Mouse (Mus musculus): ENCODE data around the gene Vrtn.
A peak's percentile ranks its signal among the peaks of the same experiment; 100 is the strongest.

Gene Vrtn

DNA sequence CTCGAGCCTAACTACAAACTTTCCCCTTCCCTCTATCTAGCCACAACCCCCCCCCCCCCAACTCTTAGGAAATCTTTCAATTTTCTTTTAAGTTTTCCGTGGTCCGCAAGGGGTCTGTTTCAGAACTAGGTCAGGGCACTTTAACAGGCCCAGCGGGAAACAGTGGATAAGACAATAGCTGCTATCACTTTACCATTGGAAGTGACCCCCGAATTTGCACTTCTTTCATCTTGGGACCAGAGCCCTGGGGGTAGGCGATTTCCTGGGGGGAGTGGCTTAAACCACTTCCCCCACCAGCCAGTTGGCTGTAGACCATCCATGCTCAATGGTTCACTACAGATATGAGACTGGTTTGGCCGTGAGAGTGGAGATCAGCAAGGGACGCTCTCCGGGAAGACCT lies at the start of gene Vrtn:
Gene Vrtn (plus strand): TSS at position 366 of the 400 bp plus-strand sequence.
- no peak for DNase-seq (ENCODE audit: low read depth)

DNA sequence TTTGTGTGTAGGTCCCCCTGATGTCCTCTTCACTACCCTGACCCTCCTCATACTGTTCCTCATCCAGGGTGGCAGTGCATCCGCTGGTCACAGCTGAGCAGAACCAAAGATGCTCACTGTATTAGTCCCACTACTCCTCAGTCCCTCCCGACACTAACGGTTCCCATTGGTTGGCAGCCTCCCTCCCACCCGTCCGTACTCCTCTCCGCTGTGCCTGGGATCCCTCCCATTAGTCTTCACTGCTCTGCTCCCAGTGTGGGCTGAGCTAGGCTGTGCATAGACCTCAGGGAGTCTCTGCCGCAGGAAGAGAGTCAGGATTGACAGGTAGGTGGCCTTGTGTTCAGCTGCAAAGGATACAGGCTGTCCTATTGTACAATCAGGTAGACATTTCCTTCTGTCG lies 42.5 kb upstream of the Vrtn start:
- DNase-seq (ENCODE audit: low read depth) = no peak

DNA sequence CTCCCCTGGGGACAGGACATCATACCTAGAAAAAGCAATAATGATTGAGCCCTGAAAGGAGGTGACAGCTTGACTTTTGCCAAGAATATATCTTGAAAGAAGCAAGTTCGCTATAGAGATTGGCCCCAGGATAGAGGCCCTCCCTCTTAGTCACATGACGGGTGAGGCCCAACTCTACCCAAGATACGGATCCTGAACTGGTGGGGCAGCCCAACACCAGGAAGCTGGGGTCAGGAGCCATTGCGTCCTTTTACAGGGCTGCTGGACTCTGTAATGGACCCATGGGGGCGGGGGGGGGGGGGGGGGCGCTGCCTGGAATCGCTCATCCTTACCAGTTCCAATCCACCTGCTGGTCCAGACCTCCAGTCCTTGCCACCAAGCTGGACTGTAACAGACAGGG lies 36.8 kb upstream of the Vrtn start:
- DNase-seq (ENCODE audit: low read depth) = no peak

DNA sequence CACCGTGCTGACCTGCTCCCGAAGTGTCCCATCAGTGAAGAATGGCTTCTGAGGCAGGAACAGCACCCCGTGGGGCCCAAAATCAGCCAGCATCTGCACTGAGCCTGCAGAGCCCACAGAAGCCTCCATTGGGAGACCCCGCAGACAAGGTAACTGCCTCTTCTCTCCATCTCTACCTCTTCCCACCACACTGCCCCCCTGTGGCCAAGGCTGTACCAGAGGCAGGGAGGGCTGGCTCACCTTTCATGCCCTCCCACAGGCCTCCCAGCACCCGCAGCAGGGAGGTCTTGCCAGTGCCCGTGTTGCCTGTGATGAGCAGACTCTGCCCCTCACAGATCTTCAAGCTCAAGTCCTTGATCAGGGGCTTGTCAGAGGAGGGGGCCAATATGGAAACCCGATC lies 35.0 kb upstream of the Vrtn start:
- peak; percentile 34 for DNase-seq (ENCODE audit: low read depth)

DNA sequence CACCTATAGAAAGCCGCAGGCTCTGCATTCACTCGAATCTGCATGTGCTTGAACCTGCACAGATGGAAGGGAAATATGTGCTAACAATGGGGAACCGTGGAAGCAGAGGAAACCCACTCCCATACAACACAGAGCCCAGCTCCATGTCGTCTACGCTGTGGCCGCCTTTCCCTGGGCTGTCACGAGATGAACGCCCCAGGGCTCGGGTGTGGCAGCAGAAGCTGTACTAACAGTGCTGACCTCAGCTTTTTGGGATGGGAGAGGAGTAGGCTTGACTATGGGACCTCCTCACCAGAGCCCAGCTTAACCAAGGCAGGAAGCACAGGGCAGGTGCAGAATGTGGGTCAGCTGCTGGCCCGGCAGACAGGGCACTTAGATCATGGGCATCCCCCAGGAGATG lies 29.1 kb upstream of the Vrtn start:
- no peak for DNase-seq (ENCODE audit: low read depth)

DNA sequence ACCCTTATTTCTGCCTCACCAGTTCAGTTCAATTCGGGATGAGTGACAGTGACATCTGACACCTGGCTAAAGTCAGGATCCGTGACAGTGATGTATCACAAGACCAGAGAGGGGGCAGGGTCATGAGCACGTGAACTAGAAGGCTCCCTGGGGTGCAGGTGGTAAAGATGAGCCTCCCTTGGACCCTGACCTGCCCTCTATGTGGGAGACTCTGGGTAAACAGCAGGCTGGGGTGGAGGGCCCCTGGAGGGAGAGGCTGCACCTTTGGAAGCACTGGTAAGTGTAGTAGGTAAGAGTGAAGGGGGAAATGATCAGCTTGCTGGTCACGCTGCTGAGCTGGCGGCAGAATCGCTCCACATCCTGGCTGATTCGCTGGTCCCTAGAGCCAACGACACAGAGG lies 28.3 kb upstream of the Vrtn start:
- no peak for DNase-seq (ENCODE audit: low read depth)

DNA sequence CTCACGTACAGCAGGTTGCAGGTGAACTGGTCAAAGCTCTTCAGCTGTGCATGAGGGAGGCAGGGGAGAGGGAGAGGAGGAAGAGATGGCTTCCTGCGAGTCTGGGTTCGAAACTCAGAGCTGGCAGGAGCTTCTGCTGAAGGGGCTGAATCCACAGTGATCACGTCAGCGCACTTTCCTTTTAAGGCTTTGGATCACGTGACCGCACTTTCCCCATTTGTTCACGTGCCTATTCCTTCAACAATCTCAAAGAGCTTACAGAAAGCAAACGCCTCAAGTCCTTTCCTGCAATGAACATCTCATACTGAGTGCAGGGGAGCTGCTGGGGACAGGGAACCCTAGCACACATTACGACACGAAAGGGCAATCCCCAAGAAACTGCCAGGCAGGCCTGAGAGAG lies 26.8 kb upstream of the Vrtn start:
- DNase-seq (ENCODE audit: low read depth) = no peak

DNA sequence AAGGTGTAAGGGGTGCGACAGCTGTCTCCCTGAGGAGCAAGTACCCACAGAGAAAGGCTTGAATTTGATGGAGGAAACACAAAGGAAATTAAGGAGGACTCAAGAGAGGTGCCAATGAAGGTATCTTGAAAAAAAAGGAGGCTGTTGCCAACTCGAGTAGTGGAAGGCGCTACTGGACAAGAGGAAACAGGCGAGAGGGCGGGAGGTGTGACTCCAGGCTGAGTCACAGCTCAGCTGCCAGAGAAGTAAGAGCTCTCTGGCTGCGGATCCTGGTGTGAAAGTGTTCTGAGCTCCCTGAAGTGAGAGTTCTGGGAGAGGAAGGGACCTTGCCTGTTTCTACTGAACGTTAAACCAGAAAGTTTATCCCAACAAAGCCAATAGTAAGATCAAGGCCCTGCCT lies 26.3 kb upstream of the Vrtn start:
- DNase-seq (ENCODE audit: low read depth) = no peak

DNA sequence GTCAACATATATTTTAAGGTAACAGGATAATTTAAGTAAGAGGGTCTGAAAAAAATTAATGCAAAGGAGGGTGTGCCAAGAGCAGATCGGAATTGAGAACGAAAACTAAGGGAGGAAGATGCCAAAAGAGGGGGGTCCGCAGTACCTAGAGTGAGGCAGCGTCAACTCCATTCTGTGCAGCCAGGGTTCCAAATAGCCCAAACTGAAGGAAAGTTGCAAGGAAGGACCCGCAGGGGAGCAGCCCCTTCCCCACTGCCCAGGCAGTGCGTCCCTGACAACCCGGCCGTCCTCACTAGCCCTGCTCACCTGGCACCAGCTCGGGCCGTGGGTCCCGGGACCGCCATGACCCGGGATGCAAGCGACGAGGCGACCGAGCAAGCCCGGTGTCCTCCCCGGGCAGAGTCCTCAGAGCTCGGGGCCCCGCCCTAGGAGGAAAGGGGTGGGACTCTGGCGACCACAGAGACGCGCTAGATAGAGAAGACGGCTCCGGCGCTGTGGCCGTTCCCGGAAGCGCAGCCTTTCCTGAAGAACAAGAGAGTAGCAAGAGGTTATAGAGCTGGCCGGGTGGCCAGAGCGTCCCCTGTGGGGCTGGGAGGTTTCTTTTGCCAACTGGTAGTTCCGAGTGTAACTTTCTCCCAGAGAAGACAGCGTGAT lies 23.7 kb upstream of the Vrtn start, which contains the start of gene Abcd4:
Gene Abcd4 (minus strand): TSS at position 437 of the 654 bp plus-strand sequence.
- DNase-seq (ENCODE audit: low read depth) = peak; percentile 93

DNA sequence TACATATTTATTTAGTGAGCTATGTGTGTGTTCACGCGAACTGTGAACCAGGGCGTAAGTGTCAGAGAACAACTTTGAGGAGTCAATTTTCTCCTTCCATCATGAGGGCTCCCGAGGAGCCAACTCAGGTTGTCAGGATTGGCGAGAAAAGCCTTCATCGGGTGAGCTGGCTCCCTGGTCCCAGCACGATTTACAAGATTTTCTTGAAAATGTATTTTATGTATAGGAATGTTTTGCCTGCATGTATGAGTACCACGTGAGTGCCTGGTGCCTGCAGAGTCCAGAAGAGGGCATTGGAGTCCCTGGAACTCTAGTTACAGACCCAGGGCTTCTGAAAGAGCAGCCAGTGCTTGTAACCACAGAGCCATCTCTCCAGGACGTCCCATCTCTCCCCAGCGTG lies 23.2 kb upstream of the Vrtn start:
- no peak for DNase-seq (ENCODE audit: low read depth)

DNA sequence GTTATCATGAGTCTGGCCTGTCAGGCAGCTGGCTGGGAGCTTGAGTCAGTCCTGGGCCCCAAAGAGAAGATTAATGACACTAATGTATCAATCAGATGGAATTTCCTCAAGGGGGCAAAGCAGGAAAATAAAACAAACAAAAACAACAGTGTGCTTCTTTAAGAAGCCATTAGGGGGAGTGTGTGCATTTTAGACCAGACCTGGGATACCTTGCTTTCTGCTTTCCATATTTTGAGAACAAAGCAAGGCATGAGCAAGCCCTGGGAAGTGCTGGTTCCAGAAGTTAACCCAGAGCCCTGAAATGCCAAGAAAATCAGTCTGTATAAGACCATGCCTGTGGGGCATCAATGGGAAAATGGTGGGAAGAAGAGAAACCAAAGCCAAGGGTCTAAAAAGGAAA lies 19.8 kb upstream of the Vrtn start:
- DNase-seq (ENCODE audit: low read depth) = peak; percentile 38

DNA sequence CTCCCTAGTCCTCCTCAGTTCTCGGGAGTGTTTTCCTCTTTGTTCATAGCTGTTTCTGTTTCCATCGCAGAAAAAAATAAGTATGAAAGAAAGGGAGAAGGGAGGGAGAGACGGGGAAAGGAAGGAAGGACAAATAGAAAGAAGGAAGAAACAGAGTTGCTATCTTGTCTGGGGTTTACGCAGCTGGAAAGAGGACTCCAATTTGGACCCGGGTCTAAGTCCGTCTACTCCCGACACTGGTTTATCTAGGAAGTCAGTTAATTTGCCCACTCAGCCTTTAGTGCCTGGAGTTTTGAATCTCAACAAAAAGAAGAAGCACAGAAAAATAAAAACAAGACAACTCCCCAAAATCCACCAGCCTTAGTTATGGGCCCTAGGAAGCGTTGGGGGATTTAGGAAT lies 16.2 kb upstream of the Vrtn start:
- no peak for DNase-seq (ENCODE audit: low read depth)

DNA sequence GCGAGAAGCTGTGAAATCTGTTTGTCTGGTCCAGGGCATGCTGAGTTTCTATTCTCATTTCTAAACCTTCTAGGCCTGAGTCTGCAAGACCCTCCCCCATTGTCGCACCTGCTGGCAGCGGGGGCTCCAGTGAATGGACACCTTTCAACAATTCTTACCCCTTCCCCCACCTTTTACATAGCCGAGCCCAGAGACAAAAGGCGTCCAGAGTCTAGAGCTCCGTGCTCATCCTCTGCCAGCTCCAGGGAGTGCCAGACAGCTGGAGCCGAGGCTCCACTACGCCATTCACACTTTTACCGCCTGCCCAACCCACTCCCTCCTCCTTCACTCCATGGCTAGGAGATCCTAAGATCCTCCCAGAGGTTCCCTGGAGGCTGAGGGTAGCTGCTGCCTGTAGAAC lies 15.7 kb upstream of the Vrtn start:
- DNase-seq (ENCODE audit: low read depth) = no peak

DNA sequence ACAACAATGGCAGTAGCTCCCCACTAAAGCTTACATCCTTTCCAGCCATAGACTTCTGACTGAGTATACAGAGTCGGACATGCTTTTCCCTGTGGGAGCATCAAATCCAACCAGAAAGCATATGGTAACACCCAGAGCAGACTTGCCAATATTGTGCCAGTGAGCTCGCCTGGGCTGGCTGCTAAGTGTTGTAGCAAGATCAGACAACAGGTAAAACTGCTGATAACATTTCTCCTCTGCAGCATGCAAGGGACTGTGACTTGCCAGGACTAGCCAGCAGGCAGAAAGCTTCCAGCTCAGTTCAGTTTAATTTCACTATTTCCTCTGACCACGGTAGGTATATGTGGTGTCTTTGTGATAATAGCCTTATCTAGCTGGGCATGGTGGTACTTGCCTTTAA lies 9.0 kb upstream of the Vrtn start:
- no peak for DNase-seq (ENCODE audit: low read depth)

DNA sequence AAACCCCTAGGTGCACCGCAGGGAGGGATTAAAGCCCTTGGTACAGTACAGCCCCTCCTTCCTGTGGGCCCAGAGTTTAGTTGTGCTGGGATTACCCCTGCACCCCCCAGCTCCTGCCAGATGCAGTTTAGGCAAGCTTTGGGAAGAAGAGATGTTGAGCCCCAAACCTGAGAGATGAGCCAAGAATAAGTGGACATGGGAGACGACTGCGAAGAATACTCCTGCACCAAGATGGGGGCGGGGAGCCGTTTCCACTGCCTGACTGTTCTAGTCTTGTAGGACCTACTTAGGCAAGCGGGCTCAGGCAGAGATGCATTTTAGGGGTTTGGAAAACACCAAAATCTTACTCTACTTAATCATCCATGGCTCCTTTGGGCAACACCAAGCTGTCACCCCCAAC lies 566 bp upstream of the Vrtn start:
- no peak for DNase-seq (ENCODE audit: low read depth)

DNA sequence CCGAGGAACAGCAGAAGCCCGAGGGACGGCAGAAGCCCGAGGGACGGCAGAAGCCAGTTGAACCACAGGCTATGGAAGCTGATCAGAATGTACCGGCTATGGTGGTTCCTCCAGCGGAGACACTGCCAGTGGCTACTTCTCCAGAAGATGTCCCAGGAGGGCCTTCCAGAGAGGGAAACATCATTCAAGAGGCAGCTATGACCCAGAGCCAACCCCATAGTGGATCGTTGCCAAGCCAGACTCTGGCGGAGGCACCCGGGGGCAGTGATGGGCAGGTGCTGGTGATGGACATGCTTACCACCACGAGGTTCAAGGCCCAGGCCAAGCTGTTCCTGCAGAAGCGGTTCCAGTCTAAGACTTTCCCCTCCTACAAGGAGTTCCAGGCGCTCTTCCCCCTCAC lies 9.4 kb downstream of the Vrtn start:
- DNase-seq (ENCODE audit: low read depth) = no peak

DNA sequence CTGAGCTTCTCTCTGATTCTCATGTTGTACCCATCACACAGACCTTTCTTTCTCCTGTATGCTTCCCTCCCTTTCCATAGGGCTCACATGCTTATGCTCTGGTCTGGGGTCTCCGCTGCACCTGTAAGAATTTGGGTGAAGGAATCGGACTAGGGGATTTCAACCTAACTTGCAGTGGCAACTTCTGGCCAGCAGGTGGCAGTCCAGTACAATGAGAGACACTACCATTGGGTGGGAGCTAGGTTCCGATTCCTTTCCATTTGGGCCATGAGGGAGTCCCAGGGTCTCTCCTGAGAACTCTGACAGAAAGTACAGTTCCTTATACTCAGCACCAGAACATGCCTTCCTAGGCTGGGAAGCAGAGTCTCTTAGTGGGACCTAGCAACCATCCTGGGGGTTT lies 13.1 kb downstream of the Vrtn start:
- peak; percentile 76 for DNase-seq (ENCODE audit: low read depth)

DNA sequence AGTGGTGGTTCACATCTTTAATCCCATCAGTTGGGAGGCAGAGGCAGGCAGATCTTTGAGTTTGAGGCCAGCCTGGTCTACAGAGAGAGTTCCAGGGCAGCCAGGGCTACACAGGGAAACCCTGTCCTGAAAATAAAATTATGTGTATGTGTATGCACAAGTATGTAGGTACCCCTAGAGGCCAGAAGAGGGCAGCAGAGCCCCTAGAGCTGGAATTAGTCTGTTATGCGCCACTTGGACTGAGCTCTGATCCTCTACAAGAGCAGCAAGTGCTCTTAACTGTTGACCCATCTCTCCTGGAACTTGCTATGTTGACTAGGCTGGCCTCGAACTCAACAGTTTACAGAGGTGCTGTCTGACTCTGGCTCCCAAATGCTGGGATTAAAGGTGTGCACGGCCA lies 29.7 kb downstream of the Vrtn start:
- peak; percentile 52 for DNase-seq (ENCODE audit: low read depth)

DNA sequence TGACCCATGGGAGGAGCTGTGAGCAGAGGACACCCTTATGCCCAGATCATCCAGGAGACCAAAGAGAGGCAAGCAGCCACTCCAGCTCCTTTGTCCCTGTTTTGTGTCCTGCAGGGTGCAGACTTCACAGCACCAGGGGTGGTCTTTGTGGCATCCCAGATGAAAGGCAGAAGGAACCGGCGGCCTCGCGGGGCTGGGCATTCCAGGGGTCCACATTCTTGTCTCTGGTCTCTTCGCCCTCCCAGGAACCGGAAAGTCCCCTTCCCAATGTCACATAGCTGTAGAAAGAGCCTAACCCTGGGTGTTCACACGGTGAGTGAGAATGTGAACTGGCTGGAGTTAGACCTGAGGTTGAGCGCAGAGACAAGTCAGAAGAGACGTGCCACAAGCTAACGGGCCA lies 30.8 kb downstream of the Vrtn start:
- no peak for DNase-seq (ENCODE audit: low read depth)

DNA sequence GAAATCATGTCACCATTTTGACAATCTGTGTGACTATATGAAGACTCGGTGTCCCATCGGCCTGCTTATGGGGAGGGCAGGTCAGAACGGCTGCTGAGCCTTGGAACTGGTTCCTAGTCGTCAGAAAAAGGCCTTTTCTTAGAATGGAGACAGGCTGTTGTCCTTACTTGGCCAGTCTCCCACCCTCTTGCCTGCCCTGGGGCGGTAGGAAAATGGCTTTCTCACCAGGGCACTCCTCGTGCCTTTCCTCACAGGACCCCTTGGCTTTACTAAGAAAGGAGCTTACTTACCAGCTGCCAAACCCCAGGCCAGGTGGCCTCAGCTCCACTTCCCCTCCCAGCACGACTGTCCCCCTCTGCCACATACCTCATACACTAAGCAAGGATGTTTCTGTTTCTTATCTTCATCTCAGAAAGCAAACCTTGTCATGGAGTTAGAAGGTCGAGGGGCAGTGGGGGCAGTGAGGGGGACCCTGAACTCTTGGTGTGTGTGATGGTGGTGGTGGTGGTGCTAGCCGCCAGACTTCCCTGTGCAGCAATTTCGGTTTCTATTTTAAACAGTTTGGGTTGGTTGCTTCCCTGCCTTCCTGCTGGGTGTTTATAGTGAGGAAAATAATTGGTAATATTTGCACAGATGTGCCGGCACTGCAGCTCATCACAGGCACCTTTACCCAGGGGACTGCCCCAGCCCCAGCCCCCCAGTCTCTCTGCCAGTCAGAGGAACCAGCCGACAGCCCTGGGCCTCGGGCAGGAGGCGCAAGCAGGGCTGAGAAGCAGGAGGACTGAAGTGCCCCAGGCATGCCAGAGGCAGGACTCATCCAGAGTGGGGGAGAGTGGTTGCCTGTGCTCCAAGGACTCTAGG lies 34.1 kb downstream of the Vrtn start:
- peak; percentile 59 for DNase-seq (ENCODE audit: low read depth)

DNA sequence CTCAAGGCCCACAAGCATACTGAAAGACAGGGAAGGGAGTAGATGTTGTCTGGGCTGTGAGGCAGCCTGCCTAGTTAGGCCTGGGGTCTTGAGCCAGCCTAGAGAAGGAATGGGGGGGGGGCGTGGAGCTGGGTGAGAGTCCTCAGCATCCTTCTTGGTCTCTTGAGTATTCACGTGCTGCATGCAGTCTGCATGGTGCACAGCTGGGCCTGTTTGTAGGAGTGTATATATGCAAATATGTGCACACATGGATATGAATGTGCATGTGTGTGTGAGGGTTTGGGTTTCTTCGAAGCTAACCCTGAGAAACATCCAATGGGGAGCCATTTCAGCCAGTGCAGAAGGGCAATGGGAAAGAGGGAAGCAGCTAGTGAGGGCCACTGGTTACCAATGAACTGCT lies 35.2 kb downstream of the Vrtn start:
- DNase-seq (ENCODE audit: low read depth) = no peak

DNA sequence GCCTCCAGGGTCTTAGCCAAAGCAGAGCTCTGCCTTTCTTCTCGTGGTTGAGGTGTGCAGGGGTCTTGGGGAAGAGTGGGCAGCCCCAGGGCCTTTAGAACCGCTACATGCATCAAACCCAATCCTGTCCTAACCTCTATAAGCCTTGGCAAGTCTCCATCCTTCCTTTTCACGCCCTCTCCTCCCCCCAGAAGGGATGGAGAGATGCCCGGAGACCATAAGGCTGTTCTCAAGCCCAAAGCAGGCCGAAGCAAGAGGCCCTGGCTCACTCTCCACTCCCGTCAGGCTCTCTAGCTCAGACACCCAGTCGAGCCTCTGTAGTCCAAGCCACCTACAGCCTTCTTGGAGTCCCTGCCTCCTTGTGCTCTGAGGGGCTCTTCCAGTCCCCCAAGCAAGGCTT lies 43.8 kb downstream of the Vrtn start:
- DNase-seq (ENCODE audit: low read depth) = no peak

DNA sequence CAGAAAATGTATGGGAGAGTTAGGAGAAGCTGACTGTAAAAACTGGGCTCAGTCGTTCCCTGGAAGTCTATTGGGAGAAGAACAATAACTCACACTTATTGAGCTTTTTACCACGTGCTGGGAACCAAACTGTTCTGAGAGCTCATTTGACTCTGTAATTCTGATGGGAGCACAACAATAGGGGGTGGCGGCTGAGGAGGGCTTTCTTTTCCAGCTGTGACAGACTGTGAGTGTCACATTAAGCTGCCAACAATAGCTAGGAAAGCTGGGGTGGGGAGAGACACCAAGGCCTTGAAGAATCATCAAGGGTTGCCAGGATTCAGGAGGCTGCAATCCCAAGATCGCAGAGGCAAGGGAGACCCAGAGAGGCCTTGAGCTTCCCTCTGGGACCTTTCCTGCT lies 45.4 kb downstream of the Vrtn start:
- DNase-seq (ENCODE audit: low read depth) = no peak

DNA sequence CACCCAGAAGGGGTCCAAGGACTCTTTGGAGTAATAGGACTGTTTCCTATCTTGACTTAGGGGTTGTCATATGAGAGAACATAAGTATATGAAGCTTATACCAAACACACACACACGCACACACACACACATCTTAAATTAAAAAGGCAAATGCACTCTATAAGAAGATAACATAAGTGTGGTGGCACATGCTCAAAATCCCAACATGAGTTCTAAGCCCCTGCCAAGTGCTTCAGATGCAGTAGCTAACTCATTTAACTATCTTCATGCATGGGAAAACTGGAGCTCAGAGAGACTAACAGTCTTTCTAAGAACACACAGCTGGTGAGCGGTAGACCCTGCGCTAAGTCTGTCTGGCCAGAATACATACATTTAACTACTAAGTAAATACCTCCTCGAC lies 46.7 kb downstream of the Vrtn start:
- no peak for DNase-seq (ENCODE audit: low read depth)
